Mouse (Mus musculus): ENCODE results near the gene Esp1. TPM values are rescaled to one million over a fixed set of nuclear protein-coding genes. Genes with fewer than 3 reads are reported as not detected.

The Esp1 gene
- polyA plus RNA-seq (2012; rRNA removed), result not detected in 2 replicates

GRCm38 (mm10) chr17:40726820-40727219 is at the start of gene Esp1:
TSS of gene Esp1 (plus strand) at chr17:40727120.

Other genes starting within 250 kb of the Esp1 start
- not detected in 2 replicates for gene Esp8, start 207.1 kb upstream of the Esp1 start, polyA plus RNA-seq (2012; rRNA removed)
- gene Esp6, start 165.6 kb upstream of the Esp1 start, polyA plus RNA-seq (2012; rRNA removed), result not detected in 2 replicates
- not detected in 2 replicates for gene Esp4, start 128.5 kb upstream of the Esp1 start, polyA plus RNA-seq (2012; rRNA removed)
- not detected in 2 replicates for gene Esp3, start 95.0 kb upstream of the Esp1 start, polyA plus RNA-seq (2012; rRNA removed)
- 0.09 TPM in 1 of 2 replicates, not detected in the other for gene Crisp2, start 79.9 kb downstream of the Esp1 start, polyA plus RNA-seq (2012; rRNA removed)
- 0.07 TPM in 1 of 2 replicates, not detected in the other for gene Rhag, start 84.0 kb downstream of the Esp1 start, polyA plus RNA-seq (2012; rRNA removed)
- gene 9130008F23Rik, start 153.4 kb downstream of the Esp1 start, polyA plus RNA-seq (2012; rRNA removed), result 1.5 and 1.6 TPM in 2 replicates
- gene Glyatl3, start 187.2 kb downstream of the Esp1 start, polyA plus RNA-seq (2012; rRNA removed), result not detected in 2 replicates
- 11.9 and 12.7 TPM in 2 replicates for gene Mut, start 207.6 kb downstream of the Esp1 start, polyA plus RNA-seq (2012; rRNA removed)
- gene Cenpq, start 207.9 kb downstream of the Esp1 start, polyA plus RNA-seq (2012; rRNA removed), result 8.5 and 8.7 TPM in 2 replicates